Mouse (Mus musculus) ovary, postnatal 14 days (tissue): ENCODE data around the gene Olfr48.

Experiments
- DNase-seq: peaks from one replicate; pipeline ENCODE4 v3.0.0; 2022; ENCODE audit warnings: low spot score

Gene Olfr48

GRCm38 (mm10) chr2:89848105-89848504, at the start of gene Olfr48:
Olfr48 (minus strand) TSS chr2:89848205.
- no peak for DNase-seq

- DNase-seq, result no peak
These were observed 30.1 kb upstream of the Olfr48 start, which contains the start of gene Olfr1257 for GRCm38 (mm10) chr2:89878137-89878536. Olfr1257 (plus strand) TSS chr2:89878437.

GRCm38 (mm10) chr2:89849230-89849629, 1.2 kb upstream of the Olfr48 start:
- no peak for DNase-seq

GRCm38 (mm10) chr2:89841455-89841854, 6.5 kb downstream of the Olfr48 start, which contains the start of gene Olfr1256:
Olfr1256 (minus strand) TSS chr2:89841555.
- DNase-seq, result no peak

- no peak for DNase-seq
These were observed 27.8 kb downstream of the Olfr48 start for GRCm38 (mm10) chr2:89820216-89820615.

- DNase-seq, result no peak
These were observed 36.3 kb downstream of the Olfr48 start, which contains the start of gene Olfr1255 for GRCm38 (mm10) chr2:89811751-89812150. Olfr1255 (plus strand) TSS chr2:89812051.

- DNase-seq, result no peak
These were observed 37.3 kb downstream of the Olfr48 start for GRCm38 (mm10) chr2:89810751-89811150.

- DNase-seq, result no peak
These were observed 48.4 kb downstream of the Olfr48 start for GRCm38 (mm10) chr2:89799583-89799982.

- no peak for DNase-seq
These were observed 54.5 kb downstream of the Olfr48 start, which contains the start of gene Olfr1254 for GRCm38 (mm10) chr2:89793519-89793918. Olfr1254 (minus strand) TSS chr2:89793619.
